Mouse (Mus musculus): ENCODE results near the gene Zyx. TPM values are rescaled to one million over a fixed set of nuclear protein-coding genes. Genes with fewer than 3 reads are reported as not detected.
A peak's percentile ranks its signal among the peaks of the same experiment; 100 is the strongest.

Zyx gene
- polyA plus RNA-seq, 1 experiment: 42.6 TPM

DNA sequence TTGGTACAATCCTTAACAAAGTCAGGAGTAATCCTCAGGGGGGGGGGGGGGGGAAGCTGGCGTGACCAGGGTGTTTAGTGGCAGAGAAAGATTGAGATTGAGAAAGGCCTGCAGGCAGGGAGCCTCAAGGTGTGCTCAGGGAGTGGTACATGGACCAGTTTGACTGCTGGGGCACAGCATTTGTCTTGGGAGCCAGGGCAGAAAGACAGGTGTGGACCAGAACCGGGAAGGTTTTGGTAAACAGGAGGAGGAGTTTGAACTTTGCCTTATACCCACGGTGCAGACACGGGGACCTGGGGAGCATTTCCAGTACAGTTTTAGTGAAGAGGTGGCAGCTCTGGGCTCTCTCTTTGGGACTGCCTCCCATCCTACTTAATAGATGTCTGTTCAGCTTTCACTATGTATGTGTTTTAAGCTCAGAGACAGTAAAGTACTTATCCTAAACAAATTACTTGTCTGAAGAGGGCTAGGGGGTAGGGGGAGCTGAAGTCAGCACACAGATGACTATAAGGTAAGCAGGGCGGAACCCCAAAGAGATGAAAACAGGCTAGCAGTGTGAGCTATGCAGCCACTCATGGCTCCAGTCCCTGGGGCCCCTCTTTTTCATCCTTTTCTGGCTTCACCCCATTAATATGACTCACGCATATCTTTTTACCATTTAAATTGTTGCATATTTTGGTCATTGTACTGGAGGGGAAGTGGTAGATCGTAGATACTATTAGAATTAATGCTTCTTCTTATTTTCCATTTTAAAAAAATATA is 24.4 kb downstream of the Zyx start:
- Histone ChIP-seq H3K4me3 (ENCODE audit: low read depth, low read length) (peak overlapping the region; percentile 37), H3K9ac (ENCODE audit: low read depth, poor library complexity, severe bottlenecking) (peak overlapping the region; percentile 53; the same call in 1 of the 2 replicates), H3K9me3 (replicated peaks; ENCODE audit: control insufficient read depth, insufficient read depth, low read length, poor library complexity, severe bottlenecking) (no peaks in the 10 kb centered on the region), H3K36me3 (ENCODE audit: control insufficient read depth, insufficient read depth, low read length, poor library complexity, severe bottlenecking) (no peaks in the 10 kb centered on the region), H3K27me3 (ENCODE audit: control insufficient read depth, insufficient read depth, low read length, poor library complexity, severe bottlenecking) (no peaks in the 10 kb centered on the region; the same call in none of the 2 replicates), H3K4me1 (ENCODE audit: control insufficient read depth, insufficient read depth, low read length) (no peaks in the 10 kb centered on the region), H3K27ac (ENCODE audit: insufficient read depth, low read length) (no peak overlapping the region)
- TF ChIP-seq EP300 (IDR thresholded peaks at IDR 0.05; ENCODE audit: insufficient read depth, low read depth, low read length): no peak
- TF ChIP-seq POLR2A (IDR thresholded peaks at IDR 0.05; ENCODE audit: insufficient read depth, low read length): no peak
- no peak for TF ChIP-seq CTCF (IDR thresholded peaks at IDR 0.05; ENCODE audit: low read depth, low read length)

DNA sequence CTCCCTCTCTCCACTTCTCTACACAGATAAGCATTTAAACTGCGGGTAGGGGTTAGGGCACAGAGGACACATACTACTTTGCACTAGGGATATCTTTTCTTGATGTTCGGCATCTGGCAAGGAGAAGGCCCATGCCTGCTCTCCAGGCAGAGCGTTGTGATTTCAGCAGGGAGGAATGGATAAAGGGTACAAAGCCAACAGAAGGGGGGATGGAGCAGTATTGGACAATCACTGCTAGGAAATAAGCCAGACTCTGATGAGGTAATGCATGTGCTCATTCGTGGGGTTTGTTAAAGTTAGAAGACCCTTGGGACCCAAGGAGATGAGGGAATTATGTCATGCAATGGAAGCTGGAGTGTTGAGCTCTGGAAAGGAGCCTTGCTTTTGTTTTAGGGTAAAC is 25.3 kb downstream of the Zyx start:
- H3K27ac ChIP-seq (ENCODE audit: insufficient read depth, low read length): no peak overlapping the region
- no peaks in the 10 kb centered on the region; the same call in none of the 2 replicates for H3K27me3 ChIP-seq (ENCODE audit: control insufficient read depth, insufficient read depth, low read length, poor library complexity, severe bottlenecking)
- no peak overlapping the region for H3K4me3 ChIP-seq (ENCODE audit: low read depth, low read length)
- no peak overlapping the region for H3K9ac ChIP-seq (ENCODE audit: low read depth, poor library complexity, severe bottlenecking)
- no peaks in the 10 kb centered on the region for H3K36me3 ChIP-seq (ENCODE audit: control insufficient read depth, insufficient read depth, low read length, poor library complexity, severe bottlenecking)
- no peak for TF ChIP-seq EP300 (IDR thresholded peaks at IDR 0.05; ENCODE audit: insufficient read depth, low read depth, low read length)
- TF ChIP-seq CTCF (IDR thresholded peaks at IDR 0.05; ENCODE audit: low read depth, low read length): no peak
- TF ChIP-seq POLR2A (IDR thresholded peaks at IDR 0.05; ENCODE audit: insufficient read depth, low read length): no peak
- no peaks in the 10 kb centered on the region for H3K4me1 ChIP-seq (ENCODE audit: control insufficient read depth, insufficient read depth, low read length)
- no peaks in the 10 kb centered on the region for H3K9me3 ChIP-seq (replicated peaks; ENCODE audit: control insufficient read depth, insufficient read depth, low read length, poor library complexity, severe bottlenecking)

DNA sequence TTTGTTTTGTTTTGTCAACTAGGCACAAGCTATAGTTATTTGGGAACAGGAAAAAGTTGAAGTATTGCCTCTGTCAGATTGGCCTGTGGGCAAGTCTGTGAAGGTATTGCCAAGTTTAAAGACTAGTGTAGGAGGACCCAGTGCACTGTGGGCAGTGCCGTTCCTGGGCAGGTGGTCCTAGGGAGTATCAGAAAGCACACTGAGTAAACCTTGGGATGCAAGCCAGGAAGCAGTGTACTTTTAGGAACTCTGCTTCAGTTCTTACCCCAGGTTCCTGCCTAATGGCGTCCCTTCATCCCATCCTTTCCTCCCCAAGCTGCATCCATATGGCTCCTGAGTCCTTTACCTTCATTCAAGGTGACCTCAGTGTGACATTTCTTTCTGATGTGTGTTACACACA is 25.7 kb downstream of the Zyx start:
- Histone ChIP-seq H3K27me3 (ENCODE audit: control insufficient read depth, insufficient read depth, low read length, poor library complexity, severe bottlenecking) (no peaks in the 10 kb centered on the region; the same call in none of the 2 replicates), H3K9ac (ENCODE audit: low read depth, poor library complexity, severe bottlenecking) (no peak overlapping the region), H3K36me3 (ENCODE audit: control insufficient read depth, insufficient read depth, low read length, poor library complexity, severe bottlenecking) (no peaks in the 10 kb centered on the region), H3K9me3 (replicated peaks; ENCODE audit: control insufficient read depth, insufficient read depth, low read length, poor library complexity, severe bottlenecking) (no peaks in the 10 kb centered on the region), H3K4me1 (ENCODE audit: control insufficient read depth, insufficient read depth, low read length) (no peaks in the 10 kb centered on the region), H3K27ac (ENCODE audit: insufficient read depth, low read length) (no peak overlapping the region), H3K4me3 (ENCODE audit: low read depth, low read length) (no peak overlapping the region)
- TF ChIP-seq EP300 (IDR thresholded peaks at IDR 0.05; ENCODE audit: insufficient read depth, low read depth, low read length): no peak
- no peak for TF ChIP-seq POLR2A (IDR thresholded peaks at IDR 0.05; ENCODE audit: insufficient read depth, low read length)
- no peak for TF ChIP-seq CTCF (IDR thresholded peaks at IDR 0.05; ENCODE audit: low read depth, low read length)

DNA sequence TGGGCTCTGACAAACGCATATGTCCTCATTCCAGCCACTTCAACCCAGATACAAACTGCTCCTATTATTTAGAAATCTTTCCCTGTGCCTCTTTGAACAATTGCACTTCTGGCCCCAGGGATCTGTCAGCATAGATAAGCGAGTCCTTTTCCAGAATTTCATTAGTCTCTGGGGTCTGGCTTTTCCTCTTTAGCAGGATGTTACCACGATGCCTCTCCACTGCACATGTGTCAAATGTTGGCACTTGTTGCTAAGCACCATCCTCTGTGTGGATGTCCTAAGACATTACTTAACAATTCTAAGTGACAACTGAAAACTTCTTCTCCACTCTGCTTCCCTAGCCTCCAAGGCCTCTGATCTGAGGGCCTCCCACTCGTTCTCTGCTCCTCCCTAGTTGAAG is 26.6 kb downstream of the Zyx start:
- no peak for TF ChIP-seq EP300 (IDR thresholded peaks at IDR 0.05; ENCODE audit: insufficient read depth, low read depth, low read length)
- TF ChIP-seq POLR2A (IDR thresholded peaks at IDR 0.05; ENCODE audit: insufficient read depth, low read length): no peak
- TF ChIP-seq CTCF (IDR thresholded peaks at IDR 0.05; ENCODE audit: low read depth, low read length): no peak
- Histone ChIP-seq H3K4me1 (ENCODE audit: control insufficient read depth, insufficient read depth, low read length) (no peaks in the 10 kb centered on the region), H3K9ac (ENCODE audit: low read depth, poor library complexity, severe bottlenecking) (no peak overlapping the region), H3K4me3 (ENCODE audit: low read depth, low read length) (no peak overlapping the region), H3K27ac (ENCODE audit: insufficient read depth, low read length) (no peak overlapping the region), H3K9me3 (replicated peaks; ENCODE audit: control insufficient read depth, insufficient read depth, low read length, poor library complexity, severe bottlenecking) (no peaks in the 10 kb centered on the region), H3K27me3 (ENCODE audit: control insufficient read depth, insufficient read depth, low read length, poor library complexity, severe bottlenecking) (no peaks in the 10 kb centered on the region; the same call in none of the 2 replicates), H3K36me3 (ENCODE audit: control insufficient read depth, insufficient read depth, low read length, poor library complexity, severe bottlenecking) (no peaks in the 10 kb centered on the region)

DNA sequence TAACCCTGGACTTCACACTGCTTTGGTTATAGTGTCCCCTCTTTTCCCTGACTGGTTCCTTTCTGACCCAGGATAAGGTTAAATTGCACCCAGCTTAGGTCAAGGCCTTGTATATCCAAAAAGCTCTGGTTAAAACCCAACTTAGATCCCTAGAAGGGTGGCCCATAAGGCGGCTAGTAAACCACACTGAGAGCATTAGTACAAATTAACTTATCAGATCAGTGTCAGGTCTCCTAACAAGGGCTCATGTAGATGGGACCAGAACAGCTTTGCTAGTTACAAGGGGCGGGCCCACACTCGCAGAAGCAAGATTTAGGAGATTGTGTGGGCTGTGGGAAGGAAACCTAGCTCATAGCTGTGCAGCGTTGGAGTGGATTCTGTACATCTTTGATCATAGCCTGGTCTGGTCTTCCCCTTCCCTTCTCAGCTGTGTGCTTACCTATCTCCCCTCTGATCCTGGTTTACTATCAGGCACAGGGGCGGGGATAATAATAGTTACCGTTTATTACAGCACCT is 27.1 kb downstream of the Zyx start:
- no peak overlapping the region for H3K27ac ChIP-seq (ENCODE audit: insufficient read depth, low read length)
- no peak for TF ChIP-seq POLR2A (IDR thresholded peaks at IDR 0.05; ENCODE audit: insufficient read depth, low read length)
- TF ChIP-seq EP300 (IDR thresholded peaks at IDR 0.05; ENCODE audit: insufficient read depth, low read depth, low read length): no peak
- no peak for TF ChIP-seq CTCF (IDR thresholded peaks at IDR 0.05; ENCODE audit: low read depth, low read length)
- no peaks in the 10 kb centered on the region; the same call in none of the 2 replicates for H3K27me3 ChIP-seq (ENCODE audit: control insufficient read depth, insufficient read depth, low read length, poor library complexity, severe bottlenecking)
- H3K4me3 ChIP-seq (ENCODE audit: low read depth, low read length): no peak overlapping the region
- H3K36me3 ChIP-seq (ENCODE audit: control insufficient read depth, insufficient read depth, low read length, poor library complexity, severe bottlenecking): no peaks in the 10 kb centered on the region
- no peaks in the 10 kb centered on the region for H3K9me3 ChIP-seq (replicated peaks; ENCODE audit: control insufficient read depth, insufficient read depth, low read length, poor library complexity, severe bottlenecking)
- H3K4me1 ChIP-seq (ENCODE audit: control insufficient read depth, insufficient read depth, low read length): no peaks in the 10 kb centered on the region
- H3K9ac ChIP-seq (ENCODE audit: low read depth, poor library complexity, severe bottlenecking): no peak overlapping the region

DNA sequence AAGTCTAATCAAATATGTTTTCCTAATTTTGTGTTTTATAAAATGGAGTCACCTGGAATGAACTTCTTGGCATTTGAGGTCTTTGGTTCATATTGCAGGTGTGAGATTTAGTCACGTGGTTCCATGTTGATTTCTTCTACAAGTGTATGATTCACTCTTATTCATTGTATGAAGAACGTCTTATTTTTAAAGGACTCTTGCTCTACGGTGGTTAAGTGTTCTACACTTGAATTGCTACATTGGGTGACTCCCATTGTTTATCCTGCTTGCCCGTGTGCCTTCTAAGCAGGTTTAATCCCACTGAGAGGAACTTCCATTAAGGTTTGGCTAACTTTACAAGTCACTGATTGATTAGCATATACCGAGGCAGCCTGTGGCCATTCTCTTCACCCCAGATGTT is 27.9 kb downstream of the Zyx start:
- no peaks in the 10 kb centered on the region for H3K36me3 ChIP-seq (ENCODE audit: control insufficient read depth, insufficient read depth, low read length, poor library complexity, severe bottlenecking)
- H3K4me3 ChIP-seq (ENCODE audit: low read depth, low read length): no peak overlapping the region
- H3K27ac ChIP-seq (ENCODE audit: insufficient read depth, low read length): no peak overlapping the region
- H3K4me1 ChIP-seq (ENCODE audit: control insufficient read depth, insufficient read depth, low read length): no peaks in the 10 kb centered on the region
- no peaks in the 10 kb centered on the region for H3K9me3 ChIP-seq (replicated peaks; ENCODE audit: control insufficient read depth, insufficient read depth, low read length, poor library complexity, severe bottlenecking)
- no peaks in the 10 kb centered on the region; the same call in none of the 2 replicates for H3K27me3 ChIP-seq (ENCODE audit: control insufficient read depth, insufficient read depth, low read length, poor library complexity, severe bottlenecking)
- no peak overlapping the region for H3K9ac ChIP-seq (ENCODE audit: low read depth, poor library complexity, severe bottlenecking)
- TF ChIP-seq POLR2A (IDR thresholded peaks at IDR 0.05; ENCODE audit: insufficient read depth, low read length) (no peak), CTCF (IDR thresholded peaks at IDR 0.05; ENCODE audit: low read depth, low read length) (no peak), EP300 (IDR thresholded peaks at IDR 0.05; ENCODE audit: insufficient read depth, low read depth, low read length) (no peak)
